Mouse (Mus musculus) CH12F3 (cell line): ENCODE data around the gene Mettl26.
"Not testable (repeated sequence)": the region's sequence is repeated elsewhere in the genome, so short reads cannot be mapped to it uniquely, and the experiment has no call there.

Experiments
- in situ Hi-C: fragments of 300-500 bp; cut with MboI; formaldehyde crosslinking; loops from 2 replicates; pipeline ENCODE4 v1.14.3; 2020; ENCODE audit warnings: low sequenced_read_pairs

Gene Mettl26

GRCm38 (mm10) chr17:25867836-25868600 is 6.9 kb upstream of the Mettl26 start:
- in situ Hi-C loops: no loop called here

GRCm38 (mm10) chr17:25868601-25869191 is 6.2 kb upstream of the Mettl26 start, which contains the start of gene Mcrip2:
Mcrip2 (minus strand) TSS chr17:25868764.
- in situ Hi-C loops: no loop called here

DNA sequence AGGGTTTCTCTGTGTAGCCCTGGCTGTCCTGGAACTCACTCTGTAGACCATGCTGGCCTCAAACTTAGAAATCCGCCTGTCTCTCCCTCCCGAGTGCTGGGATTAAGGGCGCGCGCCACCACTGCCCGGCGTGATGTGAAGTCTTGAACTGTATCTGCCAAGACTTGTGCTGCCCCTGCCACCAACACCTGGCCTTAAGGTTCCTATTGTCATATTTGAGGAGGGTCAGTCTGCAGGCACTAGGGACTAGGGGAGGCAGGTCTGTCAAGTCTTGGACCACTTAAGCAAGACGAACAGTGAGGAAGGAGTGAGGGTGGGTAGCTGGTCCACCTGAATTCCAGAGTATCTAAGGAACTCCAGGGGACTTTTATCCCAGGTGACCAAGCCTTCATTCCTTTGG is 5.4 kb upstream of the Mettl26 start:
- in situ Hi-C loops: no loop called here

DNA sequence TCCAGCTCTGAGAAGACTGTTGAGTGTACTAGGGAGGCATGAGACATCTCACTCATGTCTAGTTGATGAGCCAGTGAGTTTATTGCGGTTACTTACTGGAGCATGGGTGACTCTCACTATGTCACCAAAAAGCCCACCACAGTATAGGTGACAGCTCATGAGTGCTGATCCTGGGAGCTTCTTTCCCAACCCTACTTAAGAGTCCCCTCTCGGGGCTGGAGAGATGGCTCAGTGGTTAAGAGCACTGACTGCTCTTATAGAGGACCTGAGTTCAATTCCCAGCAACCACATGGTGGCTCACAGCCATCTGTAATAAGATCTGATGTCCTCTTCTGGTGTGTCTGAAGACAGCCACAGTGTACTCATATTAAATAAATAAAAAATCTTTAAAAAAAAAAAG is 4.9 kb upstream of the Mettl26 start:
- in situ Hi-C loops: no loop called here

- in situ Hi-C loops: not testable (repeated sequence)
Observed at GRCm38 (mm10) chr17:25871566-25871965, 3.3 kb upstream of the Mettl26 start.

DNA sequence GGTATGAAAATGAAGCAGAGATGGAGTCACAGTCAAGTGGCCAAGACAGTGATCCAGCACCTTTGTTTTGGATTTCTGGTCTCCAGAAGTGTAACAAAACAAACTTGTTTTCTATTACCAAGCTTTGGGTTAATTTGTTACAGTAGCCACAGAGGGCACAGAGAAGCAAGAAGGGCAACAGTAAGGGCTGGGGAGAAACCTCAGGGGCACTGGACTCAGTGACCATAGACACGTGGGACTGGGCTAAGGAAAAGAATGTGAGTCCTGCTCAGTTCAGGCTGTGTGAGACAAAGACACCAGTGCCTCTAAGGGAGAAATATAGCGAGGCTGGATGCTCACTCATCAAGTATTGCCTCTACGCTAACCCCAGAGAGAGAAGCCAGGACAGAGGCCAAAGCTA is 2.2 kb upstream of the Mettl26 start:
- in situ Hi-C loops: no loop called here

- in situ Hi-C loops: no loop called here
Observed at GRCm38 (mm10) chr17:25873405-25874147, 1.3 kb upstream of the Mettl26 start.

GRCm38 (mm10) chr17:25874148-25874720 is 640 bp upstream of the Mettl26 start:
- in situ Hi-C loops: no loop called here

- in situ Hi-C loops: loop anchor here (25.0 kb wide), 1 partner anchor 137 kb away; no protein-coding TSS in a partner anchor
Observed at GRCm38 (mm10) chr17:25875171-25876136, 580 bp downstream of the Mettl26 start.

DNA sequence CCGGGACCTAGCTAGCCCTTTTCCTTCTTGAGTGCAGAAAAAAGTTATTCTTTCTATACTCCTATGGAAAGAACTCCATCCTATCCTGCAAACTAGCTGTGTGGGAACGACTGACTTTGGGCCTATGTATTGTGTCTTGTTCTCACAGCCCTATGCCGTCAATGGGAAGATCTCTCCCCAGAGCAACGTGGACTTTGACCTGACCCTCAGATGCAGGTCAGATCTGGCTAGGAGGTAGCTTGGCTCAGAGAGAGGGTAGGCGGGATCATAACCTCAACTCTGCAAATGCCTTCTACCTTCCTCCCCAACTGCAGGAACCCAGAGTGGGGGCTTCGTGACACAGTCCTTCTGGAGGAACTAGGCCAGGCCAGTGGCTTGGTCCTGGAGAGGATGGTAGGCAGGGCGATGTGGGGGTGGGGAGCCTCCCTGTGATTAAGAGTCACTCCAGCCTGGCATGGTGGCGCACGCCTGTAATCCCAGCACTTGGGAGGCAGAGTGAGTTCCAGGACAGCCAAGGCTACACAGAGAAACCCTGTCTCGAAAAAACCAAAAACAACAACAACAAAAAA is 1.6 kb downstream of the Mettl26 start:
- in situ Hi-C loops: loop anchor here (25.0 kb wide), 1 partner anchor 136 kb away; no protein-coding TSS in a partner anchor

GRCm38 (mm10) chr17:25877025-25877424 is 2.2 kb downstream of the Mettl26 start:
- in situ Hi-C loops: loop anchor here (25.0 kb wide), 1 partner anchor 135 kb away; no protein-coding TSS in a partner anchor

GRCm38 (mm10) chr17:25877741-25878610 is 3.1 kb downstream of the Mettl26 start:
- in situ Hi-C loops: loop anchor here (25.0 kb wide), 1 partner anchor 134 kb away; no protein-coding TSS in a partner anchor

- in situ Hi-C loops: loop anchor here (25.0 kb wide), 1 partner anchor 134 kb away; no protein-coding TSS in a partner anchor
Observed at GRCm38 (mm10) chr17:25878611-25879180, 3.8 kb downstream of the Mettl26 start.

DNA sequence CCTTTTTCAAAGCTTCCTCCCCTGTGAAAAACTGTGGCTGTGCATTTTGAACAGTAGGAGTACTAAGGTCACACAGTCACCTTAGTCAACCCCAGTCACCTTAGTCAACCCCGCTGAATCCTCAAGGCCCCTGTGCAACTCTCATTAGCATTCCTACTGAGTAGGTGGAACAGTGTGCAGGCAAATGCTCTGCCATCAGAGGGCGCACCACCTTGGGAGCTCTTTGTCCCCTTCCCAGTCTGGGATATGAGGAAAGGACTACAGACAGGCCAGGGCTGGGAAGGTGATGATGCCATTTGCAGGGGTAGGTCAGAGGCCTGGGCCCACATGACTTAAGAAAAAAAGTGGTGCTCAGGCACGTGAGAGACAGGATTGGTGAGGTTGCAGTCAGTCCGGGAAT is 4.4 kb downstream of the Mettl26 start:
- in situ Hi-C loops: loop anchor here (25.0 kb wide), 1 partner anchor 133 kb away; no protein-coding TSS in a partner anchor

DNA sequence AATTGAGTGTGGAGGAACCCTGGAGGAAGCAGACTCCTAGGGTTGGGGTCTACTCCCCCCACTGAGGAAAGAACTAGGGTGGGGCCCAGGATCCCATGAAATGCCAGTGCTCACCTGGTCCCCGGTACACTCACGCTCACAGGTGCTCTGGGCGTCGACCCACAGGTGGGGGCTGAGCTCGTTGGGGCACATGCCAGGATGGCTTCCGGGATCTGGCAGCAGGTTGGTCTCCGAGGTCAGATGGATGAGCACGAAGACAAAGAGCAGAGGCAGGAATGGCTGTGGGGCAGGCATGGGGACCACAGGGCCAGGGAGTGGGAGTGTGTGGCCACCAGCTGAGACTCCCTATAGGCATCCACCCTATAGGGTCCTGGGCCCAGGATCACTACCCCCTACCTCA is 4.9 kb downstream of the Mettl26 start:
- in situ Hi-C loops: loop anchor here (25.0 kb wide), 1 partner anchor 133 kb away; no protein-coding TSS in a partner anchor

DNA sequence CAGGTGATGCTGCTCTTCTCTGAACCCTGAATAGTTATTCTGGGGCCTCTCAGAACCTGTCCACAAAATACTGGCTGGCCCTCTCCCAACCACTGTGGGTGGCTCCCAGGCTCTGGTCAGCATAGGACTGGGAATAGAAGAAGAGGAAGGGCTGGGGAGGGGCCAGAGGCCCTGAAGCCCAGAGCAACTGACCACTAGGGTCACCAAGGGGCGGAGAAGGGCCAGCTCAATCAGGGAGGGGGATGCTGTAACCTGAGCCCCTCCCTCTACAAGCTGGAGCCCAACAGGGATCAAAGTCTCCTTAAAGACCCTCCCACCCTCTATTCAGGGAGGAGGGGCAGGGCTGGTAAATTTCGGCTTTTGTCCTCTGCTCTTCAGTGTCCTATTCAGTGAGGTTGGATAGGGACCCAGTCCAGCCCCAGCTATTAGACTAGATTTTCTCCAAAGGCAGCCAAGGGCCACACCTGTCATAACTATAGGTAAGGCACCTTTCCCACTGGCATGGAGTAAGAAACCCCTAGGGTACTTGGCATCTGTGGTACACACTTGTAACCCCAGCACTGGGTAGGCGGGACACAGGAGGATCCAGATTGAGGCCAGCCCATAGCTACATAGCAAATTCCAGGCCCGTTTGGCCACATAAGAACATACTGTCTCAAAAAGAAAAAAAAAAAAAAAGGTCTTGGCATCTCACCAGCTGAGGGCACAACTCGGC is 5.5 kb downstream of the Mettl26 start, which contains the start of gene Wfikkn1:
Wfikkn1 (minus strand) TSS at position 663 of the 715 bp plus-strand sequence.
- in situ Hi-C loops: loop anchor here (25.0 kb wide), 1 partner anchor 132 kb away; no protein-coding TSS in a partner anchor
